Mouse (Mus musculus): ENCODE results near the gene Rnf126.

The Rnf126 gene

DNA sequence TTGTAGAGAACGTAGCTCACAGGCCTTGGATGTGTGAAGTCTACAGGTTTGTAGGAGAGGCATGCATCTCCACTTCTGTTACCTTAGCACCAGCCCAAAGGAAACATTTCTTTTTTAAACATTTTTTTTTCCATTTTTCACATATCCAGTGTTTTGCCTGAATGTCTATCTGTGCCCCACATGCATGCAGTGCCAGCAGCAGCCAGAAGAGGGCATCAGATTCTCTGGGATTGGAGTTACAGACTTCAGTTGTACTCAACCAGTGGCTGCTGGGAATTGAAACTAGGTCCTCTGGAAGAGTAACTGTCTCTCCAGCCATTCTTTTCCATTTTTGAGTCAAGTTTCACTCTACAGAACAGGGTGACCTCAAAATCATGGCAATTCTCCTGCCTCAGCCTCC is 34.3 kb downstream of the Rnf126 start:
- no peak for DNase-seq (ENCODE audit: low read depth, low spot score)

DNA sequence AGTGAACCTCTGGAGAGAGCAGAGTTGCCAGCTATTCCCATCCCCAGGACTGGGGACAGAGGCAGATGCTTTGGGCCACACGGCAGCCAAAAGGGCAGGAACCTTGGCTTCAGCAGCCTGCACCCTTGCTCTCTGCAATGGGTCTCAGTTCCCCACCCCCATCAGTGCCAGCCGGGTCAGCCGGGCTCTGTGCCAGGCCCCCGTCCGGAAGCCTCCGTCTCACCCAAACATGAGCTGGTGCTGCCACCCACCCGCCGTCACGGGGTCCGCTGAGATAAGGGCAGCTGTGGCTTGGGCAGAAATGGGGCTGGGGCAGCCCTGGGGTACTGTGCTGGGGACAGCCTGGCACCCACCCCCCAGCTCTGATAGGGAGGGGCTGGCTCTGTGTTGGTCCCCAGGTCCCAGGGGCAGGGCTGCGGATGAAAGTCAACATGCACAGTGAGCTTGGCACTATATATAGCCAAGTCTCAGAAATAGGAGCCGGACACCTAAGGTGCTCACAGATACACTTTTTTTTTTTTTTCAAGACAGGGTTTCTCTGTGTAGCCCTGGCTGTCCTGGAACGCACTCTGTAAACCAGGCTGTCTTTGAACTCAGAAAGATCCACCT is 37.3 kb downstream of the Rnf126 start:
- peak; percentile 73 for DNase-seq (ENCODE audit: low read depth, low spot score)

DNA sequence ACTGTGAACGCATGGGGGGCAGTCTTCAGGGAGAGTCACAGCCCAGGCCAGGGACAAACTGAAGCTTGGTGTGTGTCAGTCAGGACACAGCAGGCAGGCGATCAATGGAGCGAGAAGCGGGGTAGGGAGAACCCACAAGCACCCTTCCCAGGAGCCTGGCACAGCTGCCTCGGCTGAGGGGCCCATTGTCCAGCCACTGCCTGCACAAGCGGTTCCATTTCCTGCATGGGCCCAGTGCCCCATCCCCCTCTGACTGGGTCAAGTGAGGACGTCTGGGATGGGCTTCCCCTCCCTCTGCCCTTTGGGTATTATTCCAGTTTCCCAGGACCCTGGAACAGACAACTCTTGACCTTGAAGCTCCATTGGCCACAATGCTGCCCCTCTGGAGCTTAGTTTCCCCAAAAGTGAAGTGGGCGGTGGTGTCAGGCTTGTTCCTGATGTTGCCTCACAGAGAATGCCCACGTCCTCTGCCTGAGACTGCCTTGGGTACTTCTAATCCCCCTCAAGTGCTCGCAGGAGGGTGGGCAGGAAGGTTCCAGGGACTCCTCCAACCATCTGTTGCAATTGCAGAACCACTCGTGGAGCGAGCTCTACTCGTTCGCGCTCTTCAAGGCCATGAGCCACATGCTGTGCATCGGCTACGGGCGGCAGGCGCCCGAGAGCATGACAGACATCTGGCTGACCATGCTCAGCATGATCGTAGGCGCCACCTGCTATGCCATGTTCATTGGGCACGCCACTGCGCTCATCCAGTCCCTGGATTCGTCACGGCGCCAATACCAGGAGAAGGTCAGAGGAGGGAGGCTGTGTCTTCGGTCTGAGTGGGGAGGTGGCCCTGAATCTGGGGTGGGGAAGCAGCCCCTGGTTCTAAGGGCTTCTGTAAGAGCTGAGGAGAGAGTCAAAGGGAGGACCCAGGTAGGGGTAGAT is 38.2 kb downstream of the Rnf126 start:
- peak; percentile 71 for DNase-seq (ENCODE audit: low read depth, low spot score)

DNA sequence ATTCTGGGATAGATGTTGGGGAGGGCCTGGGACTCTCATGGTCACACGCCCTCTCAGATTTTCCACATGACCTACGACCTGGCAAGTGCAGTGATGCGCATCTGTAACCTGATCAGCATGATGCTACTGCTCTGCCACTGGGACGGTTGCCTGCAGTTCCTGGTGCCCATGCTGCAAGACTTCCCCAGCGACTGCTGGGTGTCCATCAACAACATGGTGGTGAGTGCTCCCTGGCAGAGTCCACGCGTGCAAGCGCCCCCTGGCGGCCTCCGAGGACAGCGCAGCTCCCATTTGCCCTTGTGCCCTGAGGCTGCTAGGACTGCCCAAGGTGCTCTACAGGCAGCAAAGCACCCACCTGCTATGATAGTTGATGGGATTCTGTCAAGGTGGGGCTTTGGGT is 40.7 kb downstream of the Rnf126 start:
- peak; percentile 85 for DNase-seq (ENCODE audit: low read depth, low spot score)

DNA sequence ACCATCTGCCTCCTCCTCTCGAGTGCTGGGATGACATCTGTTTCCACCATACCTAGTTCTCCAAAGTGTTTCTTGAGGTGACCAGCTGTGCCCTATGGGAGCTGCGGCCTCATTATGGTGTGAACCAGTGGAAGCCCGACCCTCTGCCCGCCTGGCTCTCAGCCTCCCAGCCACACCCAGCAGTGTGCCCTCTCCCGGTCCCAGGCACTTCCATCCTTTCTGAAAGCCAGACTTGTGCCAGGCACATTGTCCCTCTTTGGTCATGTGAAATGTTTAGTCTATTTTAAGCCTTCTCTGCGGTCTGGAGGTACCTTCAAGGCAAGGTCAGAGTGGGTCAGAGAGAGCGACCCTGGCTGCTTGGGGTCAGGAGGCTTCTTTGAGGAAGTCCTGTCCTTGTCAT is 43.1 kb downstream of the Rnf126 start:
- DNase-seq (ENCODE audit: low read depth, low spot score): no peak

DNA sequence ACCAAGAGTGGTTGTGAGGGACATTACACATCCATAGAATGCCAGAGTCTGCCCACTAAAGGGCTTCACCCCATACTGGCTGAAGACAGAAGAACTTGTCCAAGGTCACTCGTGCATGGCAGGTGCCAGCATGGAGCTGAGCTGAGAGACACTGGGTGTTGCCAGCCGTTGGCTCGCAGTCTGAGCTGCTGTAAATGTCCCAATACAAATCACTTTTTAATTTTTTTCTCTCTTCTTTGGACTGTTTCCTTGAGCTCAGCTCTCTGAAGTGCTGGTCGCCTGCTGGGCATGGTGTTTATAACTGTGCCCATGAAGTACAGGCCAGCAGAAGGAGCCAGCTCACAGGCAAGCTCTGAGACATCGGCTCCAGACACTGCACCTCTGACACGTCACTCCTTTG is 43.7 kb downstream of the Rnf126 start:
- DNase-seq (ENCODE audit: low read depth, low spot score): no peak

DNA sequence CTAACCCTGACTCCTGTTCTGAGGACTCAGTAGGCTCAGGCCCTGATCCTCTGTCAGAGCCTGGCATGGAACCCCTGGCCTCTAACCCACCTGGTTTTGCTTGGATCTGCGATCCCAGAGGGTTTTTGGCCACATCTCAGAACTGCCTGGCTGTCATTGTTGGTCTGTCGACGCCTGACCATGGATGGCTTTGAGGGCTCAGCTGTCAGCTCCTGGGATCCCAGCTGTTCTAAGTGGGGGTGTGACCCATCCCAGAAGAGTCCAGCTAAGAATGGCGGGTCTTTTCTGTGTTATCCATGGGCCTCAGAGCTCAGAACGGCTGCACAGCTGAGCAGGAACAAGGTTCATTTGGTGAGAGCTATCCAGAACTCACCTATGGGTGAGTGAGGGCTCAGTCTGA is 45.7 kb downstream of the Rnf126 start:
- no peak for DNase-seq (ENCODE audit: low read depth, low spot score)

GRCm38 (mm10) chr10:79717640-79718357 is 49.0 kb downstream of the Rnf126 start:
- DNase-seq (ENCODE audit: low read depth, low spot score): no peak

GRCm38 (mm10) chr10:79716988-79717355 is 49.8 kb downstream of the Rnf126 start:
- DNase-seq (ENCODE audit: low read depth, low spot score): no peak

GRCm38 (mm10) chr10:79716254-79716987 is 50.3 kb downstream of the Rnf126 start, which contains the start of gene Hcn2:
TSS of gene Hcn2 (plus strand) at chr10:79716634.
- no peak for DNase-seq (ENCODE audit: low read depth, low spot score)

- no peak for DNase-seq (ENCODE audit: low read depth, low spot score)
Observed at GRCm38 (mm10) chr10:79714996-79715395, 51.8 kb downstream of the Rnf126 start.

DNA sequence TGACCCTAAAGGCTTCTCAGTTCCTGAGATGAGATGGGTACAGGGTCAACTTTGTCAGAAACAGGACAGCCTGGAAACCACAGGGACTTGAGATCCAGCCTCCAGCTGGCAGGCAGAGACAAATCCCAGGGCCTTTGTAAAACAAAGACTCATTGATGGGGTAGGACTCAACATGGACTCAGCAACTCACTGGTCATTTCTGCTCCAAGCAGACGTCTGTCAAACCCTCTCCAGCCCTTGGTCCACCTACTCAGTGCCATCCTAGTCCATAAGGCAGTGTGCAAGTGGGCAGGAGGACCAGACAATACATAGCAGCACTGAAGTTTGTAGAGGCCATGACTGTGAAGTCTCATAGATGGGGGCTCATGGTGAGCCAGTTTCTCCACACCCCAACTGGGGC is 53.6 kb downstream of the Rnf126 start:
- no peak for DNase-seq (ENCODE audit: low read depth, low spot score)

DNA sequence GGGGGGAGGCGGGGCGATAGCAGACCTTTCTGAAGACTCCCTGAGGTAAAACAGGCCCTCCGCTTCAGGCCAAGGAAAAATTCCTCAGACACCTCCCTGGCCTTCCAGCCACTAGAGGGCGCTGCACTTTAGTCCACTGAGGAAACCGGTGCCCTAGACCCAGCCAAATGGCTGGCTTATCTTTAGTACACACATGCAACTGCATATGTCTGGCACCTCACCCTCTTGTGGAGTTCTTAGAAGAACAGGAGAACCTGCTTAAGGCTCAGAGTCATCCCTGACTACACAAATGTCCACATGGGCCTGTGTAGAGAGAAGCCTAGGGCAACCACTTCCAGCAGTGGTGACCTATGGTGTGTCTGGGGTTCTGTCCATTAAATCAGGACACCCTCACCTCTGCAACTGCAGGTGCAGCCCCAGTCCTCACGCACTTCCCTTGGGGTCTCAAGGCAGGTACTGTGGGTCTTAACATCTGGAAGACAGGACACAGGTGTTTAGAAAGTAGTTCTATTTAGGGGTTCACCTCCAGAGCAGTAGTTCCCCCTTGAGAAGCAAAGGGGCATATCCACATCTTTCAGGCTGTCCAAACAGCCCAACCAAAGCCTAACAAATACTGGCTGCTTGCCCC is 54.1 kb downstream of the Rnf126 start:
- peak; percentile 79 for DNase-seq (ENCODE audit: low read depth, low spot score)

DNA sequence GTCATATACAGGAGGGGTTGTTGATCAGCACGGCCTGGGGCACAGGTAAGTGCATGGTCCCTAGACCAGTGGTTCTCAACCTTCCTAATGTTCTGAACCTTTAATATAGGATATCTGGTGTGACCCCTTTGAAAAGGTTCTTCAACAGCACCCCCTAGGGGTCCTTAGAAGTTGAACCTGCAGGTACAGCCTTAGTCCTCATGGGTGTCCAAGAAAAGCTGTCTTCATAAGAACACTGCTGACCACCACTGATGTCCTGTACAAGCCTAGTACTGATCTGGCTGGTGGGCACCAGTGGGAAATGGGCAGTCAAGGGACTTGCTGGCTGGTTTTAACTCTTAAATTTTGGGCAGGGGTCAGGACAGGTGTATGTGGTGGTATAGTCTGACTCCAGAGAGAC is 54.7 kb downstream of the Rnf126 start:
- no peak for DNase-seq (ENCODE audit: low read depth, low spot score)

- no peak for DNase-seq (ENCODE audit: low read depth, low spot score)
Observed at GRCm38 (mm10) chr10:79709307-79709706, 57.4 kb downstream of the Rnf126 start.

DNA sequence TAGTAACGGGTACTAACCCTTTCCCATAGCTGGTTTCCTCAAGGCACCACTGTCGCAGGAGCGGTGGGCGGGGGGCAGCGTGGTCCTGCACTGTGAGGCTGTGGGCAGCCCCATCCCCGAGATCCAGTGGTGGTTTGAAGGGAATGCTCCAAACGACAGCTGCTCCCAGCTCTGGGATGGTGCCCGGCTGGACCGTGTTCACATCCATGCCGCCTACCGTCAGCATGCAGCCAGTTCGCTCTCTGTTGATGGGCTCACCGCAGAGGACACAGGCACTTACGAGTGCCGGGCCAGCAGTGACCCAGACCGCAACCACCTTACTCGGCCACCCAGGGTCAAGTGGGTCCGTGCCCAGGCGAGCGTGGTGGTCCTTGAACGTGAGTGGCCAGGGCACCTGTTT is 58.1 kb downstream of the Rnf126 start:
- no peak for DNase-seq (ENCODE audit: low read depth, low spot score)

Data from skeletal muscle tissue, adult 2 months (tissue).